Comparison of ENCODE assay signal across 8 mouse cellular contexts in the genomic region with DNA sequence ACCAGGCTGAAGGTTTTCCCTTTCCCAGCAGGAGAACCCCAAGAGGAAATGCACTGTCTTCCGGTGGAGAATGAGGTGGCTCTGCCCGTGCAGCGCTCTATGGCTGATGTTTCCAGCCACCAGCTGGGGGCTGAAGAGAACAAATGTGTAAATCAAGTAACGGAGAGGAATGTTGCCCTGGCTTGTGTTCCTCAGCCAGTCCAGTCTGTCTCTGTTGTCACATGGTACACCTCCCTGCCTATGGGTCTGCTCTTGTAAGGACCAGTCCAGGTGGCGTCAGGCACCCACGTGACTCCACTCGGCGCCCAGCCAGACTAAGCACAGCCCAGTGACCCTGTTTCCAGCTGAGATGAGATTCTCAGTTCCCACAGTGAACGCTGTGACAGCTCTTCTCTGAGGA. TPM values are rescaled to one million over a fixed set of nuclear protein-coding genes. Genes with fewer than 3 reads are reported as not detected.
A peak's percentile ranks its signal among the peaks of the same experiment; 100 is the strongest.
DNase-seq lines count a peak whose midpoint lies in the region; ATAC-seq and TF ChIP-seq lines count a peak whose summit lies in the region.

No protein-coding gene starts in this region.

- H3K27me3 ChIP-seq in cerebellum, adult 2 months (ENCODE audit: control insufficient read depth, insufficient read depth, low read length) = no peaks in the 10 kb centered on the region; the same call in 1 of the 2 replicates
- H3K27me3 ChIP-seq in hindbrain, embryonic 15.5 days = 0 out of 2 replicates have a peak, but pooled peaks cover 8% of the 10 kb centered on the region
- no peaks in the 10 kb centered on the region for H3K27me3 ChIP-seq in liver, adult 2 months (ENCODE audit: control insufficient read depth, insufficient read depth, low read length)
- 0 out of 2 replicates have a peak, but pooled peaks cover 2% of the 10 kb centered on the region for H3K27me3 ChIP-seq in neural tube, embryonic 11.5 days (ENCODE audit: control insufficient read depth, insufficient read depth, low read length)

- H3K36me3 ChIP-seq in hindbrain, embryonic 15.5 days = no peaks in the 10 kb centered on the region
- H3K36me3 ChIP-seq in liver, adult 2 months (ENCODE audit: control insufficient read depth, insufficient read depth, low read length) = no peaks in the 10 kb centered on the region
- H3K36me3 ChIP-seq in neural tube, embryonic 11.5 days (ENCODE audit: control insufficient read depth, insufficient read depth, low read length) = no peaks in the 10 kb centered on the region

- TF ChIP-seq POLR2A in cerebellum, adult 2 months (IDR thresholded peaks at IDR 0.05; ENCODE audit: borderline replicate concordance, insufficient read depth, low read length) = no peak
- no peak for TF ChIP-seq POLR2A in liver, adult 2 months (IDR thresholded peaks at IDR 0.05; ENCODE audit: extremely low read depth, insufficient read depth, low read length)

- no peaks in the 10 kb centered on the region for H3K79me2 ChIP-seq in liver, adult 2 months (ENCODE audit: control insufficient read depth, insufficient read depth, low read length)

- peak; percentile 17 to 34 for DNase-seq in cerebellum, adult 2 months
- no peak for DNase-seq in cerebellum, adult 11 months
- DNase-seq in adrenal gland, postnatal 14 days = peak; percentile 81
- DNase-seq in gastrocnemius, postnatal 10 days = peak; percentile 55
- peak; percentile 76 for DNase-seq in liver, adult 2 months (ENCODE audit: extremely low read depth, low read depth, low spot score)
- DNase-seq in neural tube, embryonic 11.5 days (ENCODE audit: low spot score) = peak; percentile 59
- no peak for DNase-seq in B cell, adult 2 months

- H3K27ac ChIP-seq in cerebellum, adult 2 months (ENCODE audit: insufficient read depth, low read length) = no peak overlapping the region
- H3K27ac ChIP-seq in hindbrain, embryonic 15.5 days (replicated peaks) = peak overlapping the region; percentile 42
- no peak overlapping the region for H3K27ac ChIP-seq in liver, adult 2 months (replicated peaks; ENCODE audit: insufficient read depth, low read depth, low read length)
- no peak overlapping the region for H3K27ac ChIP-seq in neural tube, embryonic 11.5 days (ENCODE audit: low read depth, low read length)

- H3K4me3 ChIP-seq in cerebellum, adult 2 months (replicated peaks; ENCODE audit: insufficient read depth, low read depth, low read length) = peak overlapping the region; percentile 1
- H3K4me3 ChIP-seq in hindbrain, embryonic 15.5 days = 0 out of 2 replicates have a peak overlapping the region, but pooled peaks have one; percentile 6
- no peak overlapping the region for H3K4me3 ChIP-seq in liver, adult 2 months (ENCODE audit: insufficient read depth, low read depth, low read length)
- H3K4me3 ChIP-seq in neural tube, embryonic 11.5 days (ENCODE audit: low read depth, low read length) = no peak overlapping the region

- WGBS in cerebellum, adult 2 months = 4% methylated on average over 9 of the region's 9 CpGs
- 16% methylated on average over 9 of the region's 9 CpGs for WGBS in hindbrain, embryonic 15.5 days
- 9% methylated on average over 9 of the region's 9 CpGs for WGBS in liver, adult 2 months
- WGBS in neural tube, embryonic 11.5 days = 15% methylated on average over 9 of the region's 9 CpGs

- no peak for TF ChIP-seq CTCF in cerebellum, adult 2 months (IDR thresholded peaks at IDR 0.05; ENCODE audit: borderline replicate concordance, insufficient read depth, low read depth, low read length)
- no peak for TF ChIP-seq CTCF in liver, adult 2 months (IDR thresholded peaks at IDR 0.05; ENCODE audit: low read depth, low read length)

- H3K9me3 ChIP-seq in hindbrain, embryonic 15.5 days = no peaks in the 10 kb centered on the region
- H3K9me3 ChIP-seq in neural tube, embryonic 11.5 days (ENCODE audit: control insufficient read depth, low read length) = 0 out of 2 replicates have a peak, but pooled peaks cover under 1% of the 10 kb centered on the region

- peak; percentile 92 for ATAC-seq in hindbrain, embryonic 15.5 days (ENCODE audit: low FRiP score, low read depth)
- peak; percentile 85 for ATAC-seq in neural tube, embryonic 11.5 days (ENCODE audit: insufficient read depth, low FRiP score, low TSS enrichment)

- peaks cover 4% of the 10 kb centered on the region for H3K4me1 ChIP-seq in cerebellum, adult 2 months (ENCODE audit: control insufficient read depth, insufficient read depth, low read length)
- peaks cover 17% of the 10 kb centered on the region for H3K4me1 ChIP-seq in hindbrain, embryonic 15.5 days (replicated peaks)
- H3K4me1 ChIP-seq in liver, adult 2 months (ENCODE audit: control insufficient read depth, insufficient read depth, low read length) = no peaks in the 10 kb centered on the region
- peaks cover 2% of the 10 kb centered on the region; the same call in 1 of the 2 replicates for H3K4me1 ChIP-seq in neural tube, embryonic 11.5 days (ENCODE audit: control insufficient read depth, insufficient read depth, low read length)

- no peak overlapping the region for H3K9ac ChIP-seq in hindbrain, embryonic 15.5 days
- H3K9ac ChIP-seq in liver, adult 2 months (ENCODE audit: low read depth, low read length) = 0 out of 2 replicates have a peak overlapping the region, but pooled peaks have one; percentile 8
- no peak overlapping the region for H3K9ac ChIP-seq in neural tube, embryonic 11.5 days (ENCODE audit: low read length)

- H3K4me2 ChIP-seq in hindbrain, embryonic 15.5 days = peak overlapping the region; percentile 43
- no peak overlapping the region; the same call in 1 of the 2 replicates for H3K4me2 ChIP-seq in neural tube, embryonic 11.5 days (ENCODE audit: low read depth)

RNA-seq across cellular contexts. Expression of gene Gtsf1l, which starts 34.7 kb away (rescaled TPM):
- 0.24 TPM in 1 of 2 replicates, not detected in the other for polyA plus RNA-seq in cerebellum, adult 2 months (2012; rRNA removed)
- total RNA-seq in adrenal gland, postnatal 14 days (2021) = not detected in 2 replicates
- not detected for total RNA-seq in gastrocnemius, postnatal 10 days (2021)
- polyA plus RNA-seq in hindbrain, embryonic 15.5 days (2015; fragmentation: Nextera tagmentation; extraction: Ambion mirVana) = 0.20 TPM in 1 of 2 replicates, not detected in the other
- total RNA-seq in liver, adult 2 months (2014; rRNA removed) = not detected in 2 replicates
- polyA plus RNA-seq in liver, adult 2 months (2012; rRNA removed) = not detected in 2 replicates
- polyA plus RNA-seq in neural tube, embryonic 11.5 days (2014; fragmentation: Nextera tagmentation; extraction: Ambion mirVana) = 0.29 TPM in 1 of 2 replicates, not detected in the other

Comparison
In these comparisons a context has a peak if more than half of its experiments do, and no peak if none do; other contexts are left out.
1. DNase-seq: peak in cerebellum, adult 2 months (2 of 2), adrenal gland, postnatal 14 days (single experiment), gastrocnemius, postnatal 10 days (single experiment), liver, adult 2 months (single experiment) and neural tube, embryonic 11.5 days (single experiment); none in cerebellum, adult 11 months (single experiment) and B cell, adult 2 months (0 of 2).
2. H3K4me3 ChIP-seq: peak in cerebellum, adult 2 months (single experiment) and hindbrain, embryonic 15.5 days (single experiment); none in liver, adult 2 months (single experiment) and neural tube, embryonic 11.5 days (single experiment).